ENCODE assay signal across 8 mouse cellular contexts in the genomic region with DNA sequence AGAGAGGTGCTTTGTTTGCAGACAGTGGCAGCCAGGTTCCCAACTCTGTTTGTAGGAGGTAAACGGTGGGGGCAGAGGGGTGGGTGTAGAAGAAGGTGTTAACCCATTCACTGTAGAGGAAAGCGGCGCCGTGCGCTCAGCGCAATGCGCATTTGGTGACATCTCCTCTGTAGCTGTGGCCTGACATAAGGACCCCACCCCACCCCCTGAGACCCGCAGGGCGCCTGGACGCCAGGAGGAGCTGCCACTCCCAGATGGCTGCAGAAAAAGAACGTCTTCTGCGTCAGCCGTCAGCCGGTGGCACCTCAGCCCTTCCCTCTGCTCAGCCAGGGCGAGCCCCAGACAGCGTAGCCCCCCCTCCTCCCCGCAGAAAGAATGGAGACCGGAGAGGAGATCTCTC. TPM values are rescaled to one million over a fixed set of nuclear protein-coding genes. Genes with fewer than 3 reads are reported as not detected.
DNase-seq lines count a peak whose midpoint lies in the region; ATAC-seq and TF ChIP-seq lines count a peak whose summit lies in the region.

No protein-coding gene starts in this region.

- no peaks in the 10 kb centered on the region for H3K9me3 ChIP-seq in forebrain, embryonic 14.5 days (replicated peaks; ENCODE audit: control insufficient read depth, low read length)
- H3K9me3 ChIP-seq in hindbrain, embryonic 13.5 days, result no peaks in the 10 kb centered on the region

- intact Hi-C loops in gastrocnemius, adult 2 months (cut with DNase I), result loop anchor here (2.0 to 5.0 kb wide), 2 partner anchors 16 to 131 kb away; no protein-coding TSS in a partner anchor

- H3K4me2 ChIP-seq in forebrain, embryonic 14.5 days (ENCODE audit: low read length), result peak overlapping the region; percentile 56
- H3K4me2 ChIP-seq in hindbrain, embryonic 13.5 days, result peak overlapping the region; percentile 67

- ATAC-seq in forebrain, embryonic 14.5 days, result peak; percentile 68
- peak; percentile 63; the same call in 1 of the 2 replicates for ATAC-seq in hindbrain, embryonic 13.5 days (ENCODE audit: low FRiP score)

- peak overlapping the region; percentile 62 for H3K4me3 ChIP-seq in gastrocnemius, adult 2 months
- H3K4me3 ChIP-seq in forebrain, embryonic 14.5 days (ENCODE audit: low read depth, low read length), result peak overlapping the region; percentile 27
- peak overlapping the region; percentile 36 for H3K4me3 ChIP-seq in hindbrain, embryonic 13.5 days

- H3K27ac ChIP-seq in gastrocnemius, adult 2 months, result peak overlapping the region; percentile 87
- H3K27ac ChIP-seq in forebrain, embryonic 14.5 days (ENCODE audit: low read depth, low read length), result no peak overlapping the region
- H3K27ac ChIP-seq in hindbrain, embryonic 13.5 days, result no peak overlapping the region

- H3K9ac ChIP-seq in forebrain, embryonic 14.5 days (ENCODE audit: low read length), result peak overlapping the region; percentile 47; the same call in 1 of the 2 replicates
- peak overlapping the region; percentile 70 for H3K9ac ChIP-seq in hindbrain, embryonic 13.5 days

- no peaks in the 10 kb centered on the region for H3K36me3 ChIP-seq in forebrain, embryonic 14.5 days (ENCODE audit: control insufficient read depth, insufficient read depth, low read length)
- peaks cover 13% of the 10 kb centered on the region; the same call in 1 of the 2 replicates for H3K36me3 ChIP-seq in hindbrain, embryonic 13.5 days

- no peak for TF ChIP-seq CTCF in gastrocnemius, adult 2 months (IDR thresholded peaks at IDR 0.05)

- no peaks in the 10 kb centered on the region for H3K27me3 ChIP-seq in forebrain, embryonic 14.5 days (replicated peaks; ENCODE audit: control insufficient read depth, insufficient read depth, low read length)
- no peaks in the 10 kb centered on the region for H3K27me3 ChIP-seq in hindbrain, embryonic 13.5 days

- DNase-seq in gastrocnemius, adult 2 months, result peak; percentile 64
- no peak for DNase-seq in gastrocnemius, adult 8-10 months (ENCODE audit: low spot score in 2 of 2)
- DNase-seq in forebrain, embryonic 14.5 days (ENCODE audit: low spot score), result peak; percentile 48
- DNase-seq in lung, postnatal 4 days, result peak; percentile 59 to 68
- DNase-seq in left cerebral cortex, adult 9 months (ENCODE audit: low spot score in 2 of 2), result no peak
- DNase-seq in spleen, postnatal 36 days (ENCODE audit: low spot score in 2 of 2), result no peak
- DNase-seq in layer of hippocampus, postnatal 25 days (ENCODE audit: extremely low spot score in 1 of 2, low spot score in 1 of 2), result no peak

- H3K4me1 ChIP-seq in forebrain, embryonic 14.5 days (ENCODE audit: control insufficient read depth, insufficient read depth, low read length), result peaks cover 4% of the 10 kb centered on the region
- H3K4me1 ChIP-seq in hindbrain, embryonic 13.5 days (replicated peaks), result peaks cover 17% of the 10 kb centered on the region

- WGBS in forebrain, embryonic 14.5 days, result 2% methylated on average over 18 of the region's 18 CpGs
- 1% methylated on average over 15 of the region's 18 CpGs for WGBS in hindbrain, embryonic 13.5 days

RNA-seq across cellular contexts. Expression of gene Socs2, which starts 18.5 kb away (rescaled TPM):
- total RNA-seq in gastrocnemius, adult 2 months (2021), result 10 to 100 TPM; 18.0 to 26.9 TPM
- total RNA-seq in gastrocnemius, adult 8-10 months (2022), result 10 to 100 TPM in 2 of 4 experiments, 1 to 10 TPM in 2; 7.2 to 37.6 (median 13.4) TPM
- 145 and 148 TPM in 2 replicates for polyA plus RNA-seq in forebrain, embryonic 14.5 days (2014; fragmentation: Nextera tagmentation; extraction: Ambion mirVana)
- polyA plus RNA-seq in hindbrain, embryonic 13.5 days (2015; fragmentation: Nextera tagmentation; extraction: Ambion mirVana), result 118 and 138 TPM in 2 replicates
- 10 to 100 TPM; 34.7 to 42.2 TPM for total RNA-seq in layer of hippocampus, postnatal 25 days (2021)

Comparison
In these comparisons a context has a peak if more than half of its experiments do, and no peak if none do; other contexts are left out.
1. DNase-seq: peak in gastrocnemius, adult 2 months (single experiment), forebrain, embryonic 14.5 days (single experiment) and lung, postnatal 4 days (2 of 2); none in gastrocnemius, adult 8-10 months (0 of 2), left cerebral cortex, adult 9 months (0 of 2), spleen, postnatal 36 days (0 of 2) and layer of hippocampus, postnatal 25 days (0 of 2).
2. Peak in every context shown above with its lines, with median percentiles within 50 percentile points of each other: H3K4me3 ChIP-seq.